Mouse (Mus musculus): ENCODE results near the gene Irak2.

- no peak for TF ChIP-seq EP300 (IDR thresholded peaks at IDR 0.05)
- no peak for TF ChIP-seq CTCF (IDR thresholded peaks at IDR 0.05)
Measured at GRCm38 (mm10) chr6:113630322-113630721, 7.9 kb upstream of the Irak2 start.

Data from lung, postnatal 0 days (tissue).